ENCODE assay signal across 8 mouse cellular contexts in the genomic region with DNA sequence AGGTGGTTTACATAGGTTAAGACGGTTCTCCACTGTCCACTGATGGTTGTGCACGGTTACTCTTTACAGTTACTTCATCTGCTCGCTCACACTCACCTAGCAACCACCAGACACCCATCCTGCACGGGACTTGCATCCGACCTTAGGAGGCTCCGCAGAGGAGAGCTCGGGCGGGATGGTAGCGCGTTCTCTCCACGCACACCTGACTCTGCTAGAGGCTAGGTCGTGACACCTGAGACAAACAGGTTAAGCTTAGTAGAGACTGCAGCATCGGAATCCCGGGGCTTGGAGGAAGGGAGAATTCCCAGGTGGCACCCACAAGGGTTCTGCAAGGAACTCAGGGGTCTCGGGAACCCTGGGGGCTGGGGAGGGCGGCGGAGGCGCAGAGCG. TPM values are rescaled to one million over a fixed set of nuclear protein-coding genes. Genes with fewer than 3 reads are reported as not detected.
DNase-seq lines count a peak whose midpoint lies in the region; ATAC-seq and TF ChIP-seq lines count a peak whose summit lies in the region.

A gene (plus strand): TSS at position 223 of the 390 bp plus-strand sequence.

- peak within 1 kb of the TSS; percentile 90 for H3K9ac ChIP-seq in hindbrain, embryonic 16.5 days (ENCODE audit: low read depth, low read length)
- H3K9ac ChIP-seq in liver, embryonic 15.5 days, result peak within 1 kb of the TSS; percentile 99
- H3K9ac ChIP-seq in stomach, embryonic 15.5 days, result peak within 1 kb of the TSS; percentile 100

- no peaks in the 10 kb centered on the region for H3K27me3 ChIP-seq in hindbrain, embryonic 16.5 days (replicated peaks; ENCODE audit: control insufficient read depth, insufficient read depth, low read length)
- H3K27me3 ChIP-seq in liver, embryonic 15.5 days, result no peaks in the 10 kb centered on the region
- no peaks in the 10 kb centered on the region for H3K27me3 ChIP-seq in stomach, embryonic 15.5 days (replicated peaks)

- intact Hi-C loops in gastrocnemius, adult 2 months (cut with DNase I), result no loop called here

- peak within 1 kb of the TSS; percentile 77 for H3K4me3 ChIP-seq in gastrocnemius, adult 2 months
- peak within 1 kb of the TSS; percentile 76 for H3K4me3 ChIP-seq in hindbrain, embryonic 16.5 days (ENCODE audit: low read length)
- H3K4me3 ChIP-seq in liver, embryonic 15.5 days (replicated peaks), result peak within 1 kb of the TSS; percentile 98
- peak within 1 kb of the TSS; percentile 99 for H3K4me3 ChIP-seq in stomach, embryonic 15.5 days (replicated peaks)

- H3K36me3 ChIP-seq in hindbrain, embryonic 16.5 days (ENCODE audit: control insufficient read depth, insufficient read depth, low read length), result peaks cover 20% of the 10 kb centered on the region
- peaks cover 28% of the 10 kb centered on the region for H3K36me3 ChIP-seq in liver, embryonic 15.5 days (replicated peaks)
- peaks cover 17% of the 10 kb centered on the region for H3K36me3 ChIP-seq in stomach, embryonic 15.5 days

- peak within 1 kb of the TSS; percentile 89 for H3K4me2 ChIP-seq in hindbrain, embryonic 16.5 days (ENCODE audit: low read length)
- peak within 1 kb of the TSS; percentile 96 for H3K4me2 ChIP-seq in liver, embryonic 15.5 days
- peak within 1 kb of the TSS; percentile 71 for H3K4me2 ChIP-seq in stomach, embryonic 15.5 days

- TF ChIP-seq CTCF in gastrocnemius, adult 2 months (IDR thresholded peaks at IDR 0.05), result no peak

- no peak for DNase-seq in left cerebral cortex, adult 18-20 months (ENCODE audit: low spot score in 2 of 2)
- no peak for DNase-seq in left cerebral cortex, adult 9 months (ENCODE audit: low spot score in 2 of 2)
- DNase-seq in adrenal gland, postnatal 10 days, result no peak
- DNase-seq in gastrocnemius, adult 2 months, result no peak
- DNase-seq in embryo, embryonic 11 days, result no peak

- H3K27ac ChIP-seq in gastrocnemius, adult 2 months, result peak within 1 kb of the TSS; percentile 95
- H3K27ac ChIP-seq in hindbrain, embryonic 16.5 days (ENCODE audit: low read depth, low read length), result peak within 1 kb of the TSS; percentile 88
- peak within 1 kb of the TSS; percentile 91 for H3K27ac ChIP-seq in liver, embryonic 15.5 days (replicated peaks)
- peak within 1 kb of the TSS; percentile 92 for H3K27ac ChIP-seq in stomach, embryonic 15.5 days

- H3K4me1 ChIP-seq in hindbrain, embryonic 16.5 days (ENCODE audit: control insufficient read depth, insufficient read depth, low read depth, low read length), result peaks cover 13% of the 10 kb centered on the region
- H3K4me1 ChIP-seq in liver, embryonic 15.5 days (replicated peaks), result peaks cover 22% of the 10 kb centered on the region
- peaks cover 15% of the 10 kb centered on the region for H3K4me1 ChIP-seq in stomach, embryonic 15.5 days

- H3K9me3 ChIP-seq in hindbrain, embryonic 16.5 days (ENCODE audit: control insufficient read depth, low read length), result no peaks in the 10 kb centered on the region
- no peaks in the 10 kb centered on the region for H3K9me3 ChIP-seq in liver, embryonic 15.5 days (replicated peaks)
- H3K9me3 ChIP-seq in stomach, embryonic 15.5 days, result no peaks in the 10 kb centered on the region

- ATAC-seq in hindbrain, embryonic 16.5 days, result peak; percentile 55
- peak; percentile 12; the same call in 1 of the 2 replicates for ATAC-seq in liver, embryonic 15.5 days (ENCODE audit: insufficient read depth)
- ATAC-seq in stomach, embryonic 15.5 days (ENCODE audit: insufficient read depth, low FRiP score, low read depth), result peak; percentile 30

- WGBS in hindbrain, embryonic 16.5 days, result 4% methylated on average over 15 of the region's 19 CpGs
- WGBS in liver, embryonic 15.5 days (ENCODE audit: insufficient replicate concordance), result 5% methylated on average over 17 of the region's 19 CpGs
- 2% methylated on average over 19 of the region's 19 CpGs for WGBS in stomach, embryonic 15.5 days

RNA-seq across cellular contexts. Expression of the gene that starts here (rescaled TPM):
- 100 to 1,000 TPM; 198 to 202 TPM for total RNA-seq in left cerebral cortex, adult 18-20 months (2021)
- 10 to 100 TPM; 46.2 to 51.3 TPM for total RNA-seq in adrenal gland, postnatal 10 days (2021)
- total RNA-seq in gastrocnemius, adult 2 months (2021), result 10 to 100 TPM; 39.9 to 46.4 TPM
- 292 and 300 TPM in 2 replicates for polyA plus RNA-seq in hindbrain, embryonic 16.5 days (2015; fragmentation: Nextera tagmentation; extraction: Ambion mirVana)
- polyA plus RNA-seq in liver, embryonic 15.5 days (2015; fragmentation: Nextera tagmentation; extraction: Ambion mirVana), result 56.6 and 64.4 TPM in 2 replicates
- 153 and 162 TPM in 2 replicates for polyA plus RNA-seq in stomach, embryonic 15.5 days (2015; fragmentation: Nextera tagmentation; extraction: Ambion mirVana)
